Mouse (Mus musculus): ENCODE results near the gene Bmpr1a. TPM values are rescaled to one million over a fixed set of nuclear protein-coding genes. Genes with fewer than 3 reads are reported as not detected.
A peak's percentile ranks its signal among the peaks of the same experiment; 100 is the strongest.
"Not testable (repeated sequence)": the region's sequence is repeated elsewhere in the genome, so short reads cannot be mapped to it uniquely, and the experiment has no call there.

Gene Bmpr1a
- polyA plus RNA-seq, 1 experiment from 2014 or later: 53.2 TPM

GRCm38 (mm10) chr14:34444368-34444767 is 58.8 kb downstream of the Bmpr1a start:
- POLR2A ChIA-PET: no interaction called here
- no peaks in the 10 kb centered on the region for H3K27me3 ChIP-seq
- DNase-seq (ENCODE audit: low read depth, low spot score) (no peak), ATAC-seq (no peak)
- CTCF ChIA-PET: no interaction called here
- in situ Hi-C loops (cut with MboI; ENCODE audit: low pct_unique_long_range_greater_than_20kb): no loop called here
- TF ChIP-seq CTCF (IDR thresholded peaks at IDR 0.05): no peak

- H3K27me3 ChIP-seq: no peaks in the 10 kb centered on the region
- DNase-seq (ENCODE audit: low read depth, low spot score) (no peak), ATAC-seq (no peak)
- CTCF ChIA-PET: no interaction called here
- in situ Hi-C loops (cut with MboI; ENCODE audit: low pct_unique_long_range_greater_than_20kb): no loop called here
- no peak for TF ChIP-seq CTCF (IDR thresholded peaks at IDR 0.05)
- POLR2A ChIA-PET: no interaction called here
Measured at GRCm38 (mm10) chr14:34442531-34442930, 60.6 kb downstream of the Bmpr1a start.

- CTCF ChIA-PET: interaction anchor here (0.6 kb wide), 1 partner anchor 350 kb away, joined by 3 read pairs; no protein-coding TSS in a partner anchor
- TF ChIP-seq CTCF (IDR thresholded peaks at IDR 0.05): no peak
- DNase-seq (ENCODE audit: low read depth, low spot score) (no peak), ATAC-seq (no peak)
- POLR2A ChIA-PET: no interaction called here
- in situ Hi-C loops (cut with MboI; ENCODE audit: low pct_unique_long_range_greater_than_20kb): no loop called here
- no peaks in the 10 kb centered on the region for H3K27me3 ChIP-seq
Measured at GRCm38 (mm10) chr14:34440526-34441066, 62.5 kb downstream of the Bmpr1a start.

- in situ Hi-C loops (cut with MboI; ENCODE audit: low pct_unique_long_range_greater_than_20kb): loop anchor here (10.0 kb wide), 1 partner anchor 126 kb away; no protein-coding TSS in a partner anchor
- ChIA-PET POLR2A (no interaction called here), CTCF (no interaction called here)
- no peak for TF ChIP-seq CTCF (IDR thresholded peaks at IDR 0.05)
- no peak for DNase-seq (ENCODE audit: low read depth, low spot score)
- no peaks in the 10 kb centered on the region for H3K27me3 ChIP-seq
- ATAC-seq: no peak
Measured at GRCm38 (mm10) chr14:34429069-34429468, 74.1 kb downstream of the Bmpr1a start.

- POLR2A ChIA-PET: no interaction called here
- TF ChIP-seq CTCF (IDR thresholded peaks at IDR 0.05): peak; percentile 39
- in situ Hi-C loops (cut with MboI; ENCODE audit: low pct_unique_long_range_greater_than_20kb): loop anchor here (10.0 kb wide), 1 partner anchor 127 kb away; no protein-coding TSS in a partner anchor
- no peak for DNase-seq (ENCODE audit: low read depth, low spot score)
- CTCF ChIA-PET: interaction anchor here (0.7 to 1.5 kb wide), 7 partner anchors 9 to 135 kb away, joined by 3 to 6 read pairs (median 4); no protein-coding TSS in a partner anchor
- no peak for ATAC-seq
- no peaks in the 10 kb centered on the region for H3K27me3 ChIP-seq
Measured at GRCm38 (mm10) chr14:34428274-34428673, 74.9 kb downstream of the Bmpr1a start.

GRCm38 (mm10) chr14:34421078-34421477 is 82.1 kb downstream of the Bmpr1a start:
- no peaks in the 10 kb centered on the region for H3K27me3 ChIP-seq
- in situ Hi-C loops (cut with MboI; ENCODE audit: low pct_unique_long_range_greater_than_20kb): loop anchor here (10.0 kb wide), 1 partner anchor 134 kb away; no protein-coding TSS in a partner anchor
- ChIA-PET POLR2A (no interaction called here), CTCF (interaction anchor here (1.2 to 1.4 kb wide), 2 partner anchors 11 to 12 kb away, joined by 3 to 4 read pairs; no protein-coding TSS in a partner anchor)
- peak; percentile 94 for ATAC-seq
- peak; percentile 34 for DNase-seq (ENCODE audit: low read depth, low spot score)
- TF ChIP-seq CTCF (IDR thresholded peaks at IDR 0.05): no peak

- no peak for TF ChIP-seq CTCF (IDR thresholded peaks at IDR 0.05)
- ATAC-seq: no peak
Measured at GRCm38 (mm10) chr14:34417501-34417900, 85.6 kb downstream of the Bmpr1a start.

GRCm38 (mm10) chr14:34416946-34417345 is 86.2 kb downstream of the Bmpr1a start:
- in situ Hi-C loops (cut with MboI; ENCODE audit: low pct_unique_long_range_greater_than_20kb); DNase-seq (ENCODE audit: low read depth, low spot score); ATAC-seq; H3K27me3 ChIP-seq: not testable (repeated sequence)
- ChIA-PET CTCF (interaction anchor here (0.7 kb wide), 1 partner anchor 11 kb away, joined by 3 read pairs; no protein-coding TSS in a partner anchor), POLR2A (interaction anchor here (0.6 kb wide), 1 partner anchor 89 kb away, joined by 8 read pairs; no protein-coding TSS in a partner anchor)

More at GRCm38 (mm10) chr14:34417501-34417900, 85.6 kb downstream of the Bmpr1a start:
- DNase-seq (ENCODE audit: low read depth, low spot score): no peak
- in situ Hi-C loops (cut with MboI; ENCODE audit: low pct_unique_long_range_greater_than_20kb): no loop called here
- POLR2A ChIA-PET: interaction anchor here (0.6 kb wide), 1 partner anchor 88 kb away, joined by 8 read pairs; no protein-coding TSS in a partner anchor
- no peaks in the 10 kb centered on the region for H3K27me3 ChIP-seq
- CTCF ChIA-PET: interaction anchor here (0.7 kb wide), 1 partner anchor 10 kb away, joined by 3 read pairs; no protein-coding TSS in a partner anchor

GRCm38 (mm10) chr14:34412164-34412896 is 90.8 kb downstream of the Bmpr1a start:
- no peak for ATAC-seq
- CTCF ChIA-PET: no interaction called here
- no peaks in the 10 kb centered on the region for H3K27me3 ChIP-seq
- POLR2A ChIA-PET: no interaction called here
- DNase-seq (ENCODE audit: low read depth, low spot score): no peak
- no peak for TF ChIP-seq CTCF (IDR thresholded peaks at IDR 0.05)
- in situ Hi-C loops (cut with MboI; ENCODE audit: low pct_unique_long_range_greater_than_20kb): no loop called here

GRCm38 (mm10) chr14:34410716-34411115 is 92.4 kb downstream of the Bmpr1a start:
- ChIA-PET POLR2A (no interaction called here), CTCF (no interaction called here)
- TF ChIP-seq CTCF (IDR thresholded peaks at IDR 0.05): no peak
- no peak for DNase-seq (ENCODE audit: low read depth, low spot score)
- no peak for ATAC-seq
- H3K27me3 ChIP-seq: no peaks in the 10 kb centered on the region
- in situ Hi-C loops (cut with MboI; ENCODE audit: low pct_unique_long_range_greater_than_20kb): no loop called here

- ChIA-PET CTCF (interaction anchor here (0.6 to 1.1 kb wide), 3 partner anchors 12 to 168 kb away, joined by 3 read pairs; no protein-coding TSS in a partner anchor), POLR2A (interaction anchor here (0.7 to 1.0 kb wide), 2 partner anchors 25 to 149 kb away, joined by 3 to 4 read pairs; no protein-coding TSS in a partner anchor)
- ATAC-seq: no peak
- no peaks in the 10 kb centered on the region for H3K27me3 ChIP-seq
- no peak for TF ChIP-seq CTCF (IDR thresholded peaks at IDR 0.05)
- in situ Hi-C loops (cut with MboI; ENCODE audit: low pct_unique_long_range_greater_than_20kb): loop anchor here (5.0 kb wide), 1 partner anchor 446 kb away; no protein-coding TSS in a partner anchor
- no peak for DNase-seq (ENCODE audit: low read depth, low spot score)
Measured at GRCm38 (mm10) chr14:34403424-34403823, 99.7 kb downstream of the Bmpr1a start.
